In the genomic region with DNA sequence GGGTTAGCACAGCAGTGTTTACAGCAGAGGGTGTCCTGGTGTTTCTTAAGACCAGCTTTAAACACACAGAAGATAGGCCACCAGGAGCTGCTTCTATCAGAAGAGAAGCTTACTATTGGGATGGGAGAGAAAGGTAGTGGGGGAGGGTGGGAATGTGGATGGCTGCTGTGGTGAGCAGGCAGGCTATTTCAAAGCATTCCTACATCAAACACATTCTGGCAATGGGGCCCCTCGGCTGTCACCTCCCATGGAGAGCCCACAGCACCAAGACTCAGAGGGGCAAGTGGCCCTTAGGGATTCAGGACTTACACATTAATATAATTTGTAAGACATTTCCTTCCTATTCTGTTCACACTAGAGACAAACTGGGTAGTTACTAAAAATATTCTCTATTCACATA, we compare ENCODE assay signal across 27 mouse cellular contexts. TPM values are rescaled to one million over a fixed set of nuclear protein-coding genes. Genes with fewer than 3 reads are reported as not detected.
"Had no signal": no experiment of that assay in that cellular context is flagged by ENCODE, and none has a peak within 500 bp of the region (broad histone marks: within the 10 kb centered on the region; RNA-seq: fewer than 3 reads in every experiment).

No protein-coding gene starts in this region.

- H3K27ac ChIP-seq: intestine, embryonic 15.5 days; kidney, postnatal 0 days; layer of hippocampus, adult 2 months; limb, embryonic 12.5 days; limb, embryonic 15.5 days; liver, embryonic 15.5 days; midbrain, embryonic 13.5 days; stomach, embryonic 15.5 days had no signal

- H3K36me3 ChIP-seq: intestine, embryonic 15.5 days; limb, embryonic 12.5 days; limb, embryonic 15.5 days; liver, embryonic 15.5 days; midbrain, embryonic 13.5 days; stomach, embryonic 15.5 days had no signal

- ATAC-seq: intestine, embryonic 15.5 days; midbrain, embryonic 13.5 days; midbrain, embryonic 16.5 days had no signal

- H3K9me3 ChIP-seq: intestine, embryonic 15.5 days; limb, embryonic 12.5 days; limb, embryonic 15.5 days; liver, embryonic 15.5 days; midbrain, embryonic 13.5 days; stomach, embryonic 15.5 days had no signal

- H3K4me3 ChIP-seq: intestine, embryonic 15.5 days; layer of hippocampus, adult 2 months; limb, embryonic 12.5 days; limb, embryonic 15.5 days; liver, embryonic 15.5 days; midbrain, embryonic 13.5 days; stomach, embryonic 15.5 days had no signal

- H3K4me2 ChIP-seq: intestine, embryonic 15.5 days; limb, embryonic 12.5 days; limb, embryonic 15.5 days; liver, embryonic 11.5 days; liver, embryonic 15.5 days; midbrain, embryonic 13.5 days; stomach, embryonic 15.5 days had no signal

- H3K9ac ChIP-seq: intestine, embryonic 15.5 days; limb, embryonic 12.5 days; limb, embryonic 15.5 days; liver, embryonic 15.5 days; midbrain, embryonic 13.5 days; stomach, embryonic 15.5 days had no signal

- DNase-seq: kidney, adult 18-20 months; kidney, adult 9 months; kidney, postnatal 25 days; layer of hippocampus, adult 9-11 months; lung, adult 2 months; lung, postnatal 14 days; lung, postnatal 4 days; right cerebral cortex, postnatal 4 days; thymus, postnatal 36 days had no signal

RNA-seq across cellular contexts. Expression of a gene that starts 2.6 kb away (rescaled TPM):
- total RNA-seq: left cerebral cortex, adult 18-20 months; left cerebral cortex, postnatal 36 days; megakaryocyte progenitor cell, adult 5-6 weeks; megakaryocyte-erythroid progenitor cell, adult 5-6 weeks had no signal
- polyA plus RNA-seq: large intestine, adult 2 months; lung, adult 2 months; lung, embryonic 16.5 days; midbrain, embryonic 16.5 days had no signal

RNA-seq across cellular contexts. Expression of a gene that starts 33.6 kb away (rescaled TPM):
- total RNA-seq: layer of hippocampus, adult 2 months; layer of hippocampus, postnatal 25 days; left cerebral cortex, adult 18-20 months; left cerebral cortex, postnatal 10 days; left cerebral cortex, postnatal 36 days; megakaryocyte progenitor cell, adult 5-6 weeks; megakaryocyte-erythroid progenitor cell, adult 5-6 weeks had no signal
- polyA plus RNA-seq: liver, embryonic 11.5 days; liver, embryonic 15.5 days; lung, embryonic 16.5 days; midbrain, embryonic 13.5 days; midbrain, embryonic 16.5 days; stomach, embryonic 15.5 days had no signal

RNA-seq across cellular contexts. Expression of a gene that starts 48.4 kb away (rescaled TPM):
- total RNA-seq: layer of hippocampus, adult 2 months; layer of hippocampus, postnatal 25 days; left cerebral cortex, adult 18-20 months; left cerebral cortex, postnatal 10 days; left cerebral cortex, postnatal 36 days; megakaryocyte progenitor cell, adult 5-6 weeks; megakaryocyte-erythroid progenitor cell, adult 5-6 weeks had no signal
- polyA plus RNA-seq: liver, embryonic 15.5 days; lung, embryonic 16.5 days; midbrain, embryonic 13.5 days; midbrain, embryonic 16.5 days had no signal

RNA-seq across cellular contexts. Expression of a gene that starts 48.4 kb away (rescaled TPM):
- total RNA-seq: layer of hippocampus, adult 2 months; layer of hippocampus, postnatal 25 days; left cerebral cortex, adult 18-20 months; left cerebral cortex, postnatal 10 days; left cerebral cortex, postnatal 36 days; megakaryocyte progenitor cell, adult 5-6 weeks; megakaryocyte-erythroid progenitor cell, adult 5-6 weeks had no signal
- polyA plus RNA-seq: liver, embryonic 15.5 days; midbrain, embryonic 16.5 days had no signal

RNA-seq across cellular contexts. Expression of a gene that starts 55.7 kb away (rescaled TPM):
- total RNA-seq: layer of hippocampus, adult 2 months; layer of hippocampus, postnatal 25 days; left cerebral cortex, adult 18-20 months; left cerebral cortex, postnatal 10 days; left cerebral cortex, postnatal 36 days; megakaryocyte progenitor cell, adult 5-6 weeks; megakaryocyte-erythroid progenitor cell, adult 5-6 weeks had no signal
- polyA plus RNA-seq: midbrain, embryonic 13.5 days; midbrain, embryonic 16.5 days had no signal
